ENCODE assay signal across 26 mouse cellular contexts in genomic region chr16:37581901-37582300, GRCm38 (mm10). TPM values are rescaled to one million over a fixed set of nuclear protein-coding genes. Genes with fewer than 3 reads are reported as not detected.
DNase-seq lines count a peak whose midpoint lies in the region; ATAC-seq and TF ChIP-seq lines count a peak whose summit lies in the region.
"Had no signal": no experiment of that assay in that cellular context is flagged by ENCODE, and none has a peak within 500 bp of the region (broad histone marks: within the 10 kb centered on the region; RNA-seq: fewer than 3 reads in every experiment).

No protein-coding gene starts in this region.

- 51% methylated on average over 3 of the region's 3 CpGs for WGBS in hindbrain, embryonic 10.5 days
- 33% methylated on average over 3 of the region's 3 CpGs for WGBS in hindbrain, embryonic 13.5 days
- WGBS in liver, adult 2 months, result 15% methylated on average over 3 of the region's 3 CpGs
- WGBS in liver, embryonic 12.5 days (ENCODE audit: insufficient replicate concordance), result 74% methylated on average over 3 of the region's 3 CpGs
- WGBS in liver, postnatal 0 days (ENCODE audit: insufficient replicate concordance), result 49% methylated on average over 3 of the region's 3 CpGs

- peaks cover 49% of the 10 kb centered on the region for H3K4me1 ChIP-seq in hindbrain, embryonic 10.5 days (replicated peaks)
- H3K4me1 ChIP-seq in hindbrain, embryonic 13.5 days (replicated peaks), result peaks cover 30% of the 10 kb centered on the region
- H3K4me1 ChIP-seq in liver, adult 2 months (ENCODE audit: control insufficient read depth, insufficient read depth, low read length), result peaks cover 21% of the 10 kb centered on the region
- peaks cover 17% of the 10 kb centered on the region for H3K4me1 ChIP-seq in liver, embryonic 12.5 days
- peaks cover 3% of the 10 kb centered on the region for H3K4me1 ChIP-seq in liver, postnatal 0 days (ENCODE audit: insufficient read depth)

- TF ChIP-seq EP300 in liver, postnatal 0 days (IDR thresholded peaks at IDR 0.05; ENCODE audit: low read depth), result no peak

- no peak overlapping the region for H3K4me3 ChIP-seq in hindbrain, embryonic 10.5 days
- H3K4me3 ChIP-seq in hindbrain, embryonic 13.5 days, result no peak overlapping the region
- peak overlapping the region; percentile 88 for H3K4me3 ChIP-seq in liver, adult 2 months (ENCODE audit: insufficient read depth, low read depth, low read length)
- no peak overlapping the region for H3K4me3 ChIP-seq in liver, embryonic 12.5 days
- H3K4me3 ChIP-seq in liver, postnatal 0 days (ENCODE audit: low read depth, low read length), result peak overlapping the region; percentile 47
- H3K4me3 ChIP-seq: embryonic facial prominence, embryonic 10.5 days; gastrocnemius, adult 2 months; limb, embryonic 13.5 days; lung, embryonic 15.5 days; megakaryocyte, embryonic 14.5 days; neural tube, embryonic 12.5 days had no signal

- no peaks in the 10 kb centered on the region for H3K27me3 ChIP-seq in hindbrain, embryonic 10.5 days (ENCODE audit: insufficient read depth, poor library complexity, severe bottlenecking)
- no peaks in the 10 kb centered on the region for H3K27me3 ChIP-seq in hindbrain, embryonic 13.5 days
- no peaks in the 10 kb centered on the region for H3K27me3 ChIP-seq in liver, adult 2 months (ENCODE audit: control insufficient read depth, insufficient read depth, low read length)
- H3K27me3 ChIP-seq in liver, embryonic 12.5 days (replicated peaks), result peaks cover 11% of the 10 kb centered on the region
- no peaks in the 10 kb centered on the region for H3K27me3 ChIP-seq in liver, postnatal 0 days (ENCODE audit: insufficient read depth, low read length)
- H3K27me3 ChIP-seq: limb, embryonic 13.5 days; neural tube, embryonic 12.5 days had no signal

- H3K27ac ChIP-seq in hindbrain, embryonic 10.5 days, result peak overlapping the region; percentile 91
- no peak overlapping the region for H3K27ac ChIP-seq in hindbrain, embryonic 13.5 days
- peak overlapping the region; percentile 100 for H3K27ac ChIP-seq in liver, adult 2 months (replicated peaks; ENCODE audit: insufficient read depth, low read depth, low read length)
- H3K27ac ChIP-seq in liver, embryonic 12.5 days, result no peak overlapping the region
- H3K27ac ChIP-seq in liver, postnatal 0 days (ENCODE audit: low read depth), result peak overlapping the region; percentile 94
- H3K27ac ChIP-seq: embryonic facial prominence, embryonic 10.5 days; gastrocnemius, adult 2 months; limb, embryonic 13.5 days; lung, embryonic 15.5 days; neural tube, embryonic 12.5 days had no signal

- no peak for TF ChIP-seq POLR2A in liver, adult 2 months (IDR thresholded peaks at IDR 0.05; ENCODE audit: extremely low read depth, insufficient read depth, low read length)
- no peak for TF ChIP-seq POLR2A in brain, embryonic 14.5 days (IDR thresholded peaks at IDR 0.05; ENCODE audit: borderline replicate concordance, extremely low read depth, insufficient read depth, insufficient read length, poor library complexity, severe bottlenecking)

- H3K9me3 ChIP-seq in hindbrain, embryonic 10.5 days, result no peaks in the 10 kb centered on the region
- H3K9me3 ChIP-seq in hindbrain, embryonic 13.5 days, result no peaks in the 10 kb centered on the region
- no peaks in the 10 kb centered on the region for H3K9me3 ChIP-seq in liver, embryonic 12.5 days (replicated peaks)
- no peaks in the 10 kb centered on the region for H3K9me3 ChIP-seq in liver, postnatal 0 days (ENCODE audit: low read length)
- H3K9me3 ChIP-seq: embryonic facial prominence, embryonic 10.5 days; limb, embryonic 13.5 days; lung, embryonic 15.5 days; megakaryocyte, embryonic 14.5 days; neural tube, embryonic 12.5 days had no signal

- TF ChIP-seq CTCF in liver, adult 2 months (IDR thresholded peaks at IDR 0.05; ENCODE audit: low read depth, low read length), result no peak
- no peak for TF ChIP-seq CTCF in brain, embryonic 14.5 days (IDR thresholded peaks at IDR 0.05; ENCODE audit: borderline replicate concordance, extremely low read depth, insufficient read depth, insufficient read length)
- no peak for TF ChIP-seq CTCF in liver, postnatal 0 days (IDR thresholded peaks at IDR 0.05; ENCODE audit: low read depth)

- no peak for ATAC-seq in hindbrain, embryonic 13.5 days (ENCODE audit: low FRiP score)
- ATAC-seq in liver, embryonic 12.5 days, result no peak
- ATAC-seq in liver, postnatal 0 days, result no peak

- no peaks in the 10 kb centered on the region for H3K36me3 ChIP-seq in hindbrain, embryonic 10.5 days
- H3K36me3 ChIP-seq in hindbrain, embryonic 13.5 days, result no peaks in the 10 kb centered on the region
- H3K36me3 ChIP-seq in liver, adult 2 months (ENCODE audit: control insufficient read depth, insufficient read depth, low read length), result peaks cover 19% of the 10 kb centered on the region
- H3K36me3 ChIP-seq in liver, embryonic 12.5 days, result no peaks in the 10 kb centered on the region
- no peaks in the 10 kb centered on the region; the same call in 1 of the 2 replicates for H3K36me3 ChIP-seq in liver, postnatal 0 days (replicated peaks; ENCODE audit: insufficient read depth, low read length)
- H3K36me3 ChIP-seq: embryonic facial prominence, embryonic 10.5 days; limb, embryonic 13.5 days; lung, embryonic 15.5 days; neural tube, embryonic 12.5 days had no signal

- peaks cover 20% of the 10 kb centered on the region; the same call in 1 of the 2 replicates for H3K79me2 ChIP-seq in liver, adult 2 months (ENCODE audit: control insufficient read depth, insufficient read depth, low read length)

- no peak for DNase-seq in hindbrain, embryonic 10.5 days (ENCODE audit: low spot score)
- DNase-seq in liver, adult 2 months (ENCODE audit: extremely low read depth, low read depth, low spot score), result peak; percentile 82
- DNase-seq in brain, embryonic 14.5 days (ENCODE audit: low read depth), result peak; percentile 56
- DNase-seq in liver, postnatal 0 days, result no peak
- no peak for DNase-seq in gastrocnemius, postnatal 25 days
- DNase-seq: adrenal gland, postnatal 36 days; cerebellum, adult 11 months; cerebellum, postnatal 10 days; gastrocnemius, adult 2 months; kidney, adult 8-10 months; layer of hippocampus, adult 9-11 months; lung, postnatal 36 days; right cerebral cortex, postnatal 14 days had no signal

- no peak overlapping the region for H3K9ac ChIP-seq in hindbrain, embryonic 13.5 days
- peak overlapping the region; percentile 90 for H3K9ac ChIP-seq in liver, adult 2 months (ENCODE audit: low read depth, low read length)
- H3K9ac ChIP-seq in liver, embryonic 12.5 days, result no peak overlapping the region
- peak overlapping the region; percentile 62 for H3K9ac ChIP-seq in liver, postnatal 0 days (replicated peaks)
- H3K9ac ChIP-seq: limb, embryonic 13.5 days; lung, embryonic 15.5 days; neural tube, embryonic 12.5 days had no signal

- H3K4me2 ChIP-seq in hindbrain, embryonic 13.5 days, result no peak overlapping the region
- no peak overlapping the region for H3K4me2 ChIP-seq in liver, embryonic 12.5 days
- peak overlapping the region; percentile 66 for H3K4me2 ChIP-seq in liver, postnatal 0 days (ENCODE audit: low read depth, low read length)
- H3K4me2 ChIP-seq: heart, embryonic 11.5 days; limb, embryonic 13.5 days; lung, embryonic 15.5 days; neural tube, embryonic 12.5 days had no signal

RNA-seq across cellular contexts. Expression of gene Hgd, which starts 1.9 kb away (rescaled TPM):
- 0.12 TPM in 1 of 2 replicates, not detected in the other for polyA plus RNA-seq in hindbrain, embryonic 10.5 days (2016; fragmentation: Nextera tagmentation; extraction: Ambion mirVana)
- polyA plus RNA-seq in hindbrain, embryonic 13.5 days (2015; fragmentation: Nextera tagmentation; extraction: Ambion mirVana), result 0.22 TPM in 1 of 2 replicates, not detected in the other
- total RNA-seq in liver, adult 2 months (2014; rRNA removed), result 871 and 874 TPM in 2 replicates
- 457 and 554 TPM in 2 replicates for polyA plus RNA-seq in liver, adult 2 months (2012; rRNA removed)
- polyA plus RNA-seq in liver, embryonic 12.5 days (2016; fragmentation: Nextera tagmentation; extraction: Ambion mirVana), result 17.8 and 19.5 TPM in 2 replicates
- 0.07 and 0.18 TPM in 2 replicates for polyA plus RNA-seq in brain, embryonic 14.5 days (2012; rRNA removed)
- 131 and 153 TPM in 2 replicates for polyA plus RNA-seq in liver, postnatal 0 days (2015; fragmentation: Nextera tagmentation; extraction: Ambion mirVana)
- total RNA-seq in gastrocnemius, postnatal 25 days (2021), result not detected
- total RNA-seq: gastrocnemius, adult 2 months; hematopoietic stem cell, adult 5-6 weeks; left cerebral cortex, adult 18-20 months; left cerebral cortex, postnatal 25 days had no signal
- polyA plus RNA-seq: cortical plate, adult 2 months; large intestine, adult 2 months; neural tube, embryonic 12.5 days had no signal

RNA-seq across cellular contexts. Expression of gene Rabl3, which starts 42.2 kb away (rescaled TPM):
- 38.3 and 40.5 TPM in 2 replicates for polyA plus RNA-seq in hindbrain, embryonic 10.5 days (2016; fragmentation: Nextera tagmentation; extraction: Ambion mirVana)
- polyA plus RNA-seq in hindbrain, embryonic 13.5 days (2015; fragmentation: Nextera tagmentation; extraction: Ambion mirVana), result 20.5 and 22.9 TPM in 2 replicates
- 10.4 and 10.7 TPM in 2 replicates for total RNA-seq in liver, adult 2 months (2014; rRNA removed)
- 2.8 and 3.5 TPM in 2 replicates for polyA plus RNA-seq in liver, adult 2 months (2012; rRNA removed)
- 19.8 and 20.8 TPM in 2 replicates for polyA plus RNA-seq in liver, embryonic 12.5 days (2016; fragmentation: Nextera tagmentation; extraction: Ambion mirVana)
- 8.6 and 10.8 TPM in 2 replicates for polyA plus RNA-seq in brain, embryonic 14.5 days (2012; rRNA removed)
- polyA plus RNA-seq in liver, postnatal 0 days (2015; fragmentation: Nextera tagmentation; extraction: Ambion mirVana), result 14.2 and 14.9 TPM in 2 replicates
- 1 to 10 TPM; 5.0 to 5.6 TPM for total RNA-seq in gastrocnemius, postnatal 25 days (2021)

RNA-seq across cellular contexts. Expression of gene Gtf2e1, which starts 42.3 kb away (rescaled TPM):
- 47.5 and 49.5 TPM in 2 replicates for polyA plus RNA-seq in hindbrain, embryonic 10.5 days (2016; fragmentation: Nextera tagmentation; extraction: Ambion mirVana)
- polyA plus RNA-seq in hindbrain, embryonic 13.5 days (2015; fragmentation: Nextera tagmentation; extraction: Ambion mirVana), result 33.6 and 33.7 TPM in 2 replicates
- 7.2 and 8.3 TPM in 2 replicates for total RNA-seq in liver, adult 2 months (2014; rRNA removed)
- 5.0 and 5.5 TPM in 2 replicates for polyA plus RNA-seq in liver, adult 2 months (2012; rRNA removed)
- 18.1 and 18.3 TPM in 2 replicates for polyA plus RNA-seq in liver, embryonic 12.5 days (2016; fragmentation: Nextera tagmentation; extraction: Ambion mirVana)
- 26.7 and 27.5 TPM in 2 replicates for polyA plus RNA-seq in brain, embryonic 14.5 days (2012; rRNA removed)
- polyA plus RNA-seq in liver, postnatal 0 days (2015; fragmentation: Nextera tagmentation; extraction: Ambion mirVana), result 5.8 and 5.9 TPM in 2 replicates
- total RNA-seq in gastrocnemius, postnatal 25 days (2021), result 1 to 10 TPM; 6.3 to 7.4 TPM

Comparison
In these comparisons a context has a peak if more than half of its experiments do, and no peak if none do; other contexts are left out.
1. DNase-seq: peak in liver, adult 2 months (single experiment) and brain, embryonic 14.5 days (single experiment); none in hindbrain, embryonic 10.5 days (single experiment), liver, postnatal 0 days (single experiment) and gastrocnemius, postnatal 25 days (single experiment).
2. H3K27ac ChIP-seq: peak in hindbrain, embryonic 10.5 days (single experiment), liver, adult 2 months (single experiment) and liver, postnatal 0 days (single experiment); none in hindbrain, embryonic 13.5 days (single experiment) and liver, embryonic 12.5 days (single experiment).
3. H3K4me3 ChIP-seq: peak in liver, adult 2 months (single experiment) and liver, postnatal 0 days (single experiment); none in hindbrain, embryonic 10.5 days (single experiment), hindbrain, embryonic 13.5 days (single experiment) and liver, embryonic 12.5 days (single experiment).
4. H3K9ac ChIP-seq: peak in liver, adult 2 months (single experiment) and liver, postnatal 0 days (single experiment); none in hindbrain, embryonic 13.5 days (single experiment) and liver, embryonic 12.5 days (single experiment).
5. RNA of gene Hgd, which starts 1.9 kb away (polyA plus RNA-seq): 457 to 554 TPM in liver, adult 2 months, 131 to 153 TPM in liver, postnatal 0 days and 17.8 to 19.5 TPM in liver, embryonic 12.5 days; 0.22 TPM in hindbrain, embryonic 13.5 days, 0.07 to 0.18 TPM in brain, embryonic 14.5 days and 0.12 TPM in hindbrain, embryonic 10.5 days; every median in the first group is over 10 times any median in the second.